Mouse (Mus musculus) kidney, embryonic 16.5 days (tissue): ENCODE data around the gene Eef1g. TPM values are rescaled to one million over a fixed set of nuclear protein-coding genes. Genes with fewer than 3 reads are reported as not detected.
A peak's percentile ranks its signal among the peaks of the same experiment; 100 is the strongest.

ENCODE experiments used
- ATAC-seq: fragments of 200-750 bp; cut with Nextera tagmentation; 2 replicates; pipeline ENCODE4 v1.8.0; 2017; ENCODE audit warnings: moderate TSS enrichment; ENCODE audit not compliant: low FRiP score, low TSS enrichment
- H3K27ac ChIP-seq: fragments of 300-500 bp; sonication (generic); 2 replicates; pipeline ENCODE4 v1.5.1; 2014; ENCODE audit warnings: low read length
- H3K27me3 ChIP-seq: fragments of 300-500 bp; sonication (generic); 2 replicates; pipeline ENCODE4 v1.6.1; 2014; ENCODE audit warnings: low read length, control low read depth, mixed read lengths; ENCODE audit not compliant: insufficient read depth
- H3K36me3 ChIP-seq: fragments of 300-500 bp; sonication (generic); 2 replicates; pipeline ENCODE4 v1.6.1; 2014; ENCODE audit warnings: low read length, control low read depth, mixed read lengths; ENCODE audit not compliant: insufficient read depth
- H3K4me1 ChIP-seq: fragments of 300-500 bp; sonication (generic); 2 replicates; pipeline ENCODE4 v1.6.1; 2014; ENCODE audit warnings: low read length, control low read depth, mixed read lengths; ENCODE audit not compliant: insufficient read depth
- H3K4me2 ChIP-seq: fragments of 300-500 bp; sonication (generic); replicated peaks from 2 replicates; pipeline ENCODE4 v1.6.1; 2014; ENCODE audit warnings: low read depth, low read length
- H3K4me3 ChIP-seq: fragments of 300-500 bp; sonication (generic); 2 replicates; pipeline ENCODE4 v1.5.1; 2014; ENCODE audit warnings: mild to moderate bottlenecking, low read length
- H3K9ac ChIP-seq: fragments of 300-500 bp; sonication (generic); replicated peaks from 2 replicates; pipeline ENCODE4 v1.6.1; 2014; ENCODE audit warnings: low read length
- H3K9me3 ChIP-seq: fragments of 300-500 bp; sonication (generic); 2 replicates; pipeline ENCODE4 v1.6.1; 2016; ENCODE audit warnings: low read length, control low read depth
- WGBS: fragments of 180-500 bp; shearing (Covaris S2); extraction: QIAGEN DNeasy Blood & Tissue Kit; methylation state at CpG from one replicate; pipeline ENCODE4 v1.1.7; 2014; 5-methylcytosine and 5-hydroxymethylcytosine counted together
- polyA plus RNA-seq: library from polyadenylated mRNA; unstranded; fragments of >200 nt; fragmentation: Nextera tagmentation; extraction: Ambion mirVana; gene quantifications from 2 replicates; pipeline ENCODE4 v1.2.1, GENCODE M21; 2015

Gene Eef1g
- polyA plus RNA-seq, 1 experiment from 2014 or later = 455 TPM

GRCm38 (mm10) chr19:8982303-8983149 is 15.7 kb downstream of the Eef1g start:
- H3K27me3 ChIP-seq = no peaks in the 10 kb centered on the region
- no peak overlapping the region for H3K4me3 ChIP-seq
- H3K4me1 ChIP-seq = peaks cover 16% of the 10 kb centered on the region
- peaks cover 28% of the 10 kb centered on the region for H3K36me3 ChIP-seq
- ATAC-seq = no peak
- 42% methylated on average over 5 of the region's 5 CpGs for WGBS
- H3K9ac ChIP-seq = no peak overlapping the region
- H3K9me3 ChIP-seq = no peaks in the 10 kb centered on the region
- H3K27ac ChIP-seq = peak overlapping the region; percentile 27; the same call in 1 of the 2 replicates
- no peak overlapping the region for H3K4me2 ChIP-seq

- no peak overlapping the region for H3K4me2 ChIP-seq
- no peaks in the 10 kb centered on the region for H3K9me3 ChIP-seq
- ATAC-seq = no peak
- 39% methylated on average over 4 of the region's 4 CpGs for WGBS
- peaks cover 4% of the 10 kb centered on the region; the same call in 1 of the 2 replicates for H3K27me3 ChIP-seq
- no peak overlapping the region for H3K9ac ChIP-seq
- H3K4me1 ChIP-seq = peaks cover 20% of the 10 kb centered on the region
- H3K27ac ChIP-seq = peak overlapping the region; percentile 27; the same call in 1 of the 2 replicates
- H3K36me3 ChIP-seq = peaks cover 22% of the 10 kb centered on the region
- H3K4me3 ChIP-seq = no peak overlapping the region
Observed at GRCm38 (mm10) chr19:8983150-8983650, 16.4 kb downstream of the Eef1g start.

GRCm38 (mm10) chr19:8984255-8984868 is 17.5 kb downstream of the Eef1g start:
- H3K36me3 ChIP-seq = peaks cover 11% of the 10 kb centered on the region
- H3K27ac ChIP-seq = no peak overlapping the region
- ATAC-seq = no peak
- no peak overlapping the region for H3K9ac ChIP-seq
- peaks cover 28% of the 10 kb centered on the region for H3K4me1 ChIP-seq
- H3K4me2 ChIP-seq = no peak overlapping the region
- 18% methylated on average over 7 of the region's 7 CpGs for WGBS
- no peaks in the 10 kb centered on the region for H3K9me3 ChIP-seq
- peaks cover 6% of the 10 kb centered on the region; the same call in 1 of the 2 replicates for H3K27me3 ChIP-seq
- H3K4me3 ChIP-seq = no peak overlapping the region

- Histone ChIP-seq H3K9me3 (no peaks in the 10 kb centered on the region), H3K4me3 (no peak overlapping the region), H3K9ac (no peak overlapping the region), H3K27me3 (peaks cover 6% of the 10 kb centered on the region; the same call in 1 of the 2 replicates), H3K4me1 (peaks cover 35% of the 10 kb centered on the region), H3K4me2 (no peak overlapping the region), H3K36me3 (no peaks in the 10 kb centered on the region; the same call in 1 of the 2 replicates), H3K27ac (no peak overlapping the region)
- no peak for ATAC-seq
- 61% methylated on average over 5 of the region's 5 CpGs for WGBS
Observed at GRCm38 (mm10) chr19:8985891-8986290, 19.1 kb downstream of the Eef1g start.

- Histone ChIP-seq H3K4me1 (peaks cover 54% of the 10 kb centered on the region), H3K4me2 (no peak overlapping the region)
Observed at GRCm38 (mm10) chr19:8987816-8988215, 21.0 kb downstream of the Eef1g start.

GRCm38 (mm10) chr19:8988346-8989065 is 21.7 kb downstream of the Eef1g start:
- Histone ChIP-seq H3K9me3 (no peaks in the 10 kb centered on the region), H3K4me2 (peak overlapping the region; percentile 89), H3K4me3 (peak overlapping the region; percentile 73), H3K9ac (peak overlapping the region; percentile 82), H3K27ac (peak overlapping the region; percentile 91), H3K4me1 (peaks cover 61% of the 10 kb centered on the region), H3K36me3 (no peaks in the 10 kb centered on the region), H3K27me3 (peaks cover 6% of the 10 kb centered on the region; the same call in 1 of the 2 replicates)
- 19% methylated on average over 15 of the region's 15 CpGs for WGBS
- no peak for ATAC-seq

More at GRCm38 (mm10) chr19:8987816-8988215, 21.0 kb downstream of the Eef1g start:
- H3K9ac ChIP-seq = no peak overlapping the region
- ATAC-seq = no peak
- no peak overlapping the region for H3K27ac ChIP-seq
- no peak overlapping the region for H3K4me3 ChIP-seq
- WGBS = 54% methylated on average over 2 of the region's 2 CpGs
- H3K9me3 ChIP-seq = no peaks in the 10 kb centered on the region
- peaks cover 6% of the 10 kb centered on the region; the same call in 1 of the 2 replicates for H3K27me3 ChIP-seq
- no peaks in the 10 kb centered on the region for H3K36me3 ChIP-seq

GRCm38 (mm10) chr19:8989066-8989566 is 22.3 kb downstream of the Eef1g start, which contains the start of gene Ahnak:
Gene Ahnak (plus strand): TSS chr19:8989284.
- Histone ChIP-seq H3K9ac (peak within 1 kb of the TSS; percentile 82), H3K4me1 (peaks cover 58% of the 10 kb centered on the region), H3K9me3 (no peaks in the 10 kb centered on the region), H3K36me3 (no peaks in the 10 kb centered on the region), H3K27me3 (peaks cover 6% of the 10 kb centered on the region; the same call in 1 of the 2 replicates), H3K4me2 (peak within 1 kb of the TSS; percentile 89), H3K27ac (peak within 1 kb of the TSS; percentile 91), H3K4me3 (peak within 1 kb of the TSS; percentile 73)
- ATAC-seq = peak; percentile 79
- under 1% methylated on average over 36 of the region's 42 CpGs for WGBS

- Histone ChIP-seq H3K4me1 (peaks cover 52% of the 10 kb centered on the region), H3K9ac (peak overlapping the region; percentile 82), H3K4me3 (peak overlapping the region; percentile 73), H3K4me2 (peak overlapping the region; percentile 89), H3K27ac (peak overlapping the region; percentile 91), H3K9me3 (no peaks in the 10 kb centered on the region), H3K36me3 (no peaks in the 10 kb centered on the region), H3K27me3 (peaks cover 6% of the 10 kb centered on the region; the same call in 1 of the 2 replicates)
- ATAC-seq = peak; percentile 77
- under 1% methylated on average over 52 of the region's 53 CpGs for WGBS
Observed at GRCm38 (mm10) chr19:8989567-8990431, 23.0 kb downstream of the Eef1g start.
